Mouse (Mus musculus) E14TG2a.4 (cell line): ENCODE data around the gene Dgki.

Experiments
- CTCF ChIP-seq: conservative IDR thresholded peaks from 2 replicates; pipeline ENCODE4 v1.5.1; 2014; ENCODE audit warnings: low read length
- NANOG ChIP-seq: IDR thresholded peaks from 2 replicates; pipeline ENCODE4 v1.6.1; 2014; ENCODE audit warnings: borderline replicate concordance, low read length, mixed read lengths
- POU5F1 ChIP-seq: IDR thresholded peaks from 2 replicates; pipeline ENCODE4 v1.6.1; 2014; ENCODE audit warnings: low read length, borderline replicate concordance

- no peak for TF ChIP-seq CTCF
- no peak for TF ChIP-seq NANOG
- no peak for TF ChIP-seq POU5F1
These were observed 424.1 kb downstream of the Dgki start for GRCm38 (mm10) chr6:36875926-36876325.
